Mouse (Mus musculus) lung, embryonic 16.5 days (tissue): ENCODE data around the gene Scn5a. TPM values are rescaled to one million over a fixed set of nuclear protein-coding genes. Genes with fewer than 3 reads are reported as not detected.

Source experiments
- ATAC-seq: fragments of 200-750 bp; cut with Nextera tagmentation; 2 replicates; pipeline ENCODE4 v1.8.0; 2017; ENCODE audit warnings: low read depth, mild to moderate bottlenecking, moderate library complexity
- H3K27ac ChIP-seq: fragments of 300-500 bp; sonication (generic); 2 replicates; pipeline ENCODE4 v1.5.1; 2014; ENCODE audit warnings: mild to moderate bottlenecking, control low read depth, low read length
- H3K27me3 ChIP-seq: fragments of 300-500 bp; sonication (generic); 2 replicates; pipeline ENCODE4 v1.6.1; 2014; ENCODE audit warnings: low read depth, low read length, mixed read lengths; ENCODE audit not compliant: control insufficient read depth, insufficient read depth
- H3K36me3 ChIP-seq: fragments of 300-500 bp; sonication (generic); 2 replicates; pipeline ENCODE4 v1.6.1; 2014; ENCODE audit warnings: low read length; ENCODE audit not compliant: control insufficient read depth, insufficient read depth
- H3K4me1 ChIP-seq: fragments of 300-500 bp; sonication (generic); replicated peaks from 2 replicates; pipeline ENCODE4 v1.6.1; 2014; ENCODE audit warnings: low read length, mixed read lengths; ENCODE audit not compliant: control insufficient read depth, insufficient read depth
- H3K4me2 ChIP-seq: fragments of 300-500 bp; sonication (generic); 2 replicates; pipeline ENCODE4 v1.6.1; 2014; ENCODE audit warnings: low read depth, low read length, control low read depth
- H3K4me3 ChIP-seq: fragments of 300-500 bp; sonication (generic); 2 replicates; pipeline ENCODE4 v1.5.1; 2014; ENCODE audit warnings: mild to moderate bottlenecking, low read length, control low read depth
- H3K9ac ChIP-seq: fragments of 300-500 bp; sonication (generic); 2 replicates; pipeline ENCODE4 v1.6.1; 2014; ENCODE audit warnings: low read length, control low read depth
- H3K9me3 ChIP-seq: fragments of 300-500 bp; sonication (generic); 2 replicates; pipeline ENCODE4 v1.6.1; 2016; ENCODE audit warnings: low read length; ENCODE audit not compliant: control insufficient read depth
- WGBS: fragments of 180-500 bp; shearing (Covaris S2); extraction: QIAGEN DNeasy Blood & Tissue Kit; methylation state at CpG from one replicate; pipeline ENCODE4 v1.1.7; 2014; 5-methylcytosine and 5-hydroxymethylcytosine counted together
- polyA plus RNA-seq: library from polyadenylated mRNA; unstranded; fragments of >200 nt; fragmentation: Nextera tagmentation; extraction: Ambion mirVana; gene quantifications from 2 replicates; pipeline ENCODE4 v1.2.1, GENCODE M21; 2015

The Scn5a gene
- polyA plus RNA-seq = 0.67 and 0.80 TPM in 2 replicates

DNA sequence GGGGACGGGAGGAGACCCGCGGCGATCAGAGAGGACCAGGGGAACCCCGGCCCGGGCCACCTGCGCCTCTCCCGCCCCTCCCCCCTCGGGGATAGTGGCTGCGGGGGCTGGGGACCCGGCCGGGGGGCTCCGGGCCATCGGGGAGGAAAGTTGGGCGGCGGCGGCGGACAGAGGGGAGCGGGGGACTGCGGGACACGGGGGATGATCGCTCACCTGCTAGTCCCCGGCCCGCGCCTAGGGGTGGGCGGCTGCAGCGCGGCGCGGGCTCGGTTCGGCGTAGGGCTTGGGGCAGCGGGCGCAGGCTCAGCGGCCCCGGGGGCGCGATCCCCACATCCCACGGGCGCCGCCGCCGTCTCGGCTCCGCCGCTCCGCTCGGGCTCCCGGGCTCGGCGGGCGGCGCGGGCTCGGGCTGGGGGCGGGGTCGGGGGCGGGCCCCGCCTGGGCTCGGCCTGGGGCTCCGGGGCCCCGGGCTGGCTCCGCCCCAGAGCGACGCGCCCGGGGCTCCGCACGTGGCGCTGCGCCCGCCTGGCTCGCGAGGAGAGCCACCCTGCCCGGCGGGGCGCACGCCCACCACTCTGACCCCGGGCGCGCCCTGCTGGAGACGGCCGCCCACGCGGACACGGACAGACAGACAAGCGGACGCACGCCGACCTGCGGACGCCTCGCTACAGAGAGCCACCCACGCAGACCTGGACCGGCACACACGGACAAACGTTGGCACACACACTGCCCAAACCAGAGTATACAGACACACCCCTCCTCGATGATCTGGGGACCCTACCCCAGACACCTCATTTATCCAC lies at the start of gene Scn5a:
Gene Scn5a, minus strand, starts transcription at position 381 of the 803 bp plus-strand sequence.
- under 1% methylated on average over 69 of the region's 99 CpGs for WGBS
- Histone ChIP-seq H3K4me2 (peak within 1 kb of the TSS; percentile 83), H3K27me3 (peaks cover 57% of the 10 kb centered on the region), H3K36me3 (no peaks in the 10 kb centered on the region), H3K9ac (peak within 1 kb of the TSS; percentile 52), H3K4me3 (peak within 1 kb of the TSS; percentile 56), H3K4me1 (peaks cover 5% of the 10 kb centered on the region), H3K27ac (no peak within 1 kb of the TSS), H3K9me3 (no peaks in the 10 kb centered on the region)
- ATAC-seq = peak; percentile 77

DNA sequence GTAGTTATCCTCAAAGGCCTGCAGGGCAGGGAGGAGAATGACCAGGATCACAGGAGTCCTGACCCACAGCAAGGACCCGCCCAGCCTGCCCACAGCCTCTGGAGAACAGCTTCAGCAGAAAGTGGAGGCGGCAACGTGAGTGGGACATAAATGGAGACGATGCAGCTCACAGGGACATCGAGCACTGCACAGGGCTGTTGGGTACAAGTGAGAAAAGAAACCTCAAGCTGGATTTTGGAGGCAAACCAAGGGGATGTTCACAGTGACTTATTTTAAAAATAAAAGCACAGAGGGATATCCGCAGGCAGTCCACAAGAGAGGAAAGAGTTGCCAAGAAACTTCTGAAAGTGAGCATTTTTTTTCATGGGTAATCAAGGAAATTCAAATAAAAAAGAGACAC lies 48.4 kb upstream of the Scn5a start:
- no peak overlapping the region for H3K9ac ChIP-seq
- H3K36me3 ChIP-seq = no peaks in the 10 kb centered on the region
- H3K27me3 ChIP-seq = peaks cover 2% of the 10 kb centered on the region; the same call in 1 of the 2 replicates
- H3K4me2 ChIP-seq = no peak overlapping the region
- H3K4me3 ChIP-seq = no peak overlapping the region
- 63% methylated on average over 6 of the region's 6 CpGs for WGBS
- H3K4me1 ChIP-seq = no peaks in the 10 kb centered on the region; the same call in 1 of the 2 replicates
- no peak for ATAC-seq
- no peak overlapping the region for H3K27ac ChIP-seq
- no peaks in the 10 kb centered on the region for H3K9me3 ChIP-seq

DNA sequence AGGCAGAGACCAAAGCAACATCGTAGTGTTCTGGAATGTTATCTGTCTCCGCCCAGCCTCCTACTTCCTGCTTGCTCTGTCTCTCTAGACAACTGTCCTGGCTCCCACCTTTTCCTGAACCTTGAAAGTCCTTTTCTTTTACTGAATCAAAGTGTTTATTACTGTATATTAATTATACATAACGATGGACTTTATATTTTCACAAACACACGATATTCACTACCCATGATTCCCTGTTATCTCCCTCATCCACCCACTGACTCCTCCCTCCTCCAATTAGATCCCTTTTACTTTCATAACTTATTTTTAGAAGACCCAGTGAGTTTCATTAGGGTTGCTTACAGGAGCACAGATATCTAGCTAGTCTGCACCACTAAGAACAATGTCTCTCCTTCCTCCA lies 45.3 kb upstream of the Scn5a start:
- WGBS = 57% methylated on average over 4 of the region's 4 CpGs
- Histone ChIP-seq H3K27ac (no peak overlapping the region), H3K4me3 (no peak overlapping the region), H3K4me1 (no peaks in the 10 kb centered on the region), H3K9ac (no peak overlapping the region), H3K36me3 (no peaks in the 10 kb centered on the region), H3K27me3 (peaks cover 2% of the 10 kb centered on the region; the same call in 1 of the 2 replicates), H3K4me2 (no peak overlapping the region), H3K9me3 (no peaks in the 10 kb centered on the region)
- no peak for ATAC-seq

DNA sequence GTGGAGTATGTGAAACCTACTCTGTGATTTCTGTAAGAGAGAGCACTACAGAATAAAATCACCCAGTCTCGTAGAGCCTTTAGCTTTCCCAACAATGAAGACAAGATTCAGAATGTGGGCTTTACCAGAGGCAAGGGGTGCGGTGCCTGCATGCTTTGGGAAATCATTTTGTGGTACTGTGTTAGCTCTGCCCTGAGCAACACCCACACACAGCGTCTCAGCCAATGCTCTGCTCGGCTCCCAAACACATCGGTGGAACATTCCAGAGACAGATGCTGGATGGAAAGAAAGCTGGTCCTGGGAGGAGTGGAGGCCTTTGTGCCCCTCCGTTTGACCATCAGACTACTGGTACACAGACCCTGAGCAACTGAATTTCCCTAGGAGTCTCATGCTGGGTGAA lies 36.0 kb upstream of the Scn5a start:
- no peak for ATAC-seq
- H3K9ac ChIP-seq = no peak overlapping the region
- H3K4me1 ChIP-seq = no peaks in the 10 kb centered on the region
- no peak overlapping the region for H3K4me2 ChIP-seq
- no peak overlapping the region for H3K4me3 ChIP-seq
- no peaks in the 10 kb centered on the region for H3K27me3 ChIP-seq
- H3K27ac ChIP-seq = no peak overlapping the region
- no peaks in the 10 kb centered on the region for H3K9me3 ChIP-seq
- 70% methylated on average over 6 of the region's 6 CpGs for WGBS
- H3K36me3 ChIP-seq = no peaks in the 10 kb centered on the region

DNA sequence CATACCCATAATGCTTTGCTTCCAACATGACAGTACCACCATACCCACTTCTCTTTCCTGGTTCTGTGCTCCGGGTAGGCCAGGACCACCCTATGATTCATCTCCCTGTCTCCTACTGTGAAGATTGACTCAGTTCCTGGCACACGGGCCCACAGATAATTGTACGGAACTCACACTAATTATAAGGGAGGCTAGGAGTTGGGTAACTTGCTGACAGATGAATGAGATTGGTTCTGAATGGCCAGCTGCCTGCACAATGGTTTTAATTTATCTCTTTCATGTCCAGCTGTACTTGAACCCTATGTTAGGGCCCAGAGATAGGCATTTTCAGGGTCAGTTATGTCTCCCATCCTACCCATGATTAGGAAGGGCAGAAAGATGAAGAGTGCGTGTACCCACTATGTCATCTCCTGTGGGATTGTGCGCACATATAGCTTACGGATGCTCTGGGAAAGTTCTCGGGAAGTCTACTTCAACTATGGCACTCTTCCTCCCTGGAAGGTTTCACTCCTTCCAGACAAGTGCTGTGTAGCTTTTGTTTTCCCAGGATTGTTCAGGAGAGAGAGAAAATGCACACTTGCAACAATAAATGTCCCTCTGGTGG lies 31.8 kb upstream of the Scn5a start:
- H3K9ac ChIP-seq = no peak overlapping the region
- no peak for ATAC-seq

DNA sequence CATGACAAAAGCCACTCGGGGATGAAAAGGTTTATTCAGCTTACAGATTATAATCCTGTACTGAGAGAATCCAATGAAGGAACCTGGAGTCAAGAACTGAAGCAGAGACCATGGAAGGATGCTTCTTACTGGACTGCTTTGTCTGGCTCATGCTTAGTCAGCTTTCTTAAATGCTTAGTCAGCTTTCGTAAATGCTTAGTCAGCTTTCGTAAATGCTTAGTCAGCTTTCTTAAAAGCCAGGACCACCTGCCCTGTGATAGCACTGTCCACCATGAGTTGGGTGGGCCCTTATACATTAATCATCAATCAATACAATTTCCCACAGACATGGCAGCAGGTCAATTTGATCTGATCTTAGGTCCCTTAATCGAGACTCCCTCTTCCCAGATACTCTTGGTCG lies 28.1 kb upstream of the Scn5a start:
- WGBS = 89% methylated on average over 5 of the region's 5 CpGs
- H3K27me3 ChIP-seq = no peaks in the 10 kb centered on the region
- H3K4me2 ChIP-seq = no peak overlapping the region
- H3K27ac ChIP-seq = no peak overlapping the region
- no peaks in the 10 kb centered on the region for H3K9me3 ChIP-seq
- no peak overlapping the region for H3K9ac ChIP-seq
- H3K4me1 ChIP-seq = no peaks in the 10 kb centered on the region
- ATAC-seq = no peak
- no peak overlapping the region for H3K4me3 ChIP-seq
- H3K36me3 ChIP-seq = no peaks in the 10 kb centered on the region

More for the DNA sequence above, 31.8 kb upstream of the Scn5a start:
- Histone ChIP-seq H3K9me3 (no peaks in the 10 kb centered on the region), H3K27me3 (no peaks in the 10 kb centered on the region), H3K27ac (no peak overlapping the region), H3K4me1 (no peaks in the 10 kb centered on the region), H3K4me3 (no peak overlapping the region), H3K36me3 (no peaks in the 10 kb centered on the region), H3K4me2 (no peak overlapping the region)
- 89% methylated on average over 7 of the region's 7 CpGs for WGBS

DNA sequence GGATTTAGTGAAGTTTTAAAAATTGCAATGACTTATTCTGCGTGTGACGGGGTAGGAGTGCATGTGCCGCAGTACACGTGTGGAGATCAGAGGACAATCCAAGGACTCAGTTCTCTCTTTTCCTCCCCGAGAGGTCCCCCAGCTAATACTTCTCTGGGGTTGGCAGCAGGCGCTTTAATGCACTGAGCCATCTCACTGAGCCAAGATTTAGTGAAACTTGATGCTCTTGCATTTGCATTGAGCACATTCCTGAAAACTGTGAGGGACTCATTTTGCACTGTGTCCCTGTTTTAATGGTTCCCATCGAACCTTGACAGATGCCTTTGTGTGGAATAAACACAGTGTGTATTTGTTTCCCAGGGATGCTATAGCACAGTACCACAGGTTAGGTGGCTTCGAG lies 25.8 kb upstream of the Scn5a start:
- Histone ChIP-seq H3K4me2 (no peak overlapping the region), H3K4me1 (no peaks in the 10 kb centered on the region), H3K9ac (no peak overlapping the region), H3K27ac (no peak overlapping the region), H3K9me3 (no peaks in the 10 kb centered on the region), H3K4me3 (no peak overlapping the region), H3K36me3 (no peaks in the 10 kb centered on the region), H3K27me3 (no peaks in the 10 kb centered on the region)
- ATAC-seq = no peak
- 51% methylated on average over 8 of the region's 8 CpGs for WGBS

DNA sequence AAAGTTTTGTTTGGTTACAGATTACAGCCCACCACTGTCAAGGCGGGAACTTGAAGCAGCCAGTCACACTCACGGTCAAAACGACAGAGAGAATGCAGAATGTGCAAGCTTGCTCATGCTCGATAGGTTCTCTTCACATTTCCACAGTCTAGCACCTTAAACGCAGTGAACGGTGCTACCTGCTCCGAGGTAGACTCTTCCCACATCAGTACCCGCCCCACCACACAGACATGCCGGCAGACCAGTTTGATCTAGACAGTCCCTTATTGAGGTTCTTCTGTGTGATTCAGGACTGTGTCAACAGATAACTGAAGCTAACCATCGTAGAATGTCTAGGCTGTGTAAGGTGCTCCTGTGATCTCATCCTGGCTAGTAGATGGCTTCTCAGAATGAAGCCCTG lies 19.7 kb upstream of the Scn5a start:
- Histone ChIP-seq H3K36me3 (no peaks in the 10 kb centered on the region), H3K4me3 (no peak overlapping the region), H3K4me2 (no peak overlapping the region), H3K27me3 (no peaks in the 10 kb centered on the region), H3K27ac (no peak overlapping the region), H3K9me3 (no peaks in the 10 kb centered on the region), H3K4me1 (no peaks in the 10 kb centered on the region; the same call in 1 of the 2 replicates), H3K9ac (no peak overlapping the region)
- 68% methylated on average over 10 of the region's 10 CpGs for WGBS
- ATAC-seq = no peak

DNA sequence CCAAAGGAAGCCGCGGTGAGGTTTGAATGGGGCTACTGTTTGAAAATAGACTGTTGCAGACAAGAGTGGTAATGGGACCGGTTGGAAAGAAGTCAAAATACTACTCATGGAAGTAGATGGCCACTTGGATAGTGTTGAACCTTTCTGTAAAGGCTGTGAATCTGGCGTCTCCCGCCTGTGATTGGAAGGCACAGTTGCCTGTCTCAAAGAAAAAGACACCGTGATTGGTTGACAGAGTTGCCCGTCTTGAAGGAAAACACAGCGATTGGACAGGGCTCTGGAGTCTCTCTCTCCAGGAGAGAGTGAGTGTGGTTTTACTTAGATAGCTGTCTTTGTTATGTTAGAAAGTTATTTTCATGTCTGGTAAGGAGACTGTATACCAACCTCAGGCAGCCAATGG lies 18.5 kb upstream of the Scn5a start:
- H3K27ac ChIP-seq = no peak overlapping the region

More for the DNA sequence above, 18.5 kb upstream of the Scn5a start:
- Histone ChIP-seq H3K9me3 (no peaks in the 10 kb centered on the region), H3K4me1 (peaks cover 1% of the 10 kb centered on the region; the same call in 1 of the 2 replicates), H3K4me2 (peak overlapping the region; percentile 15; the same call in 1 of the 2 replicates), H3K9ac (no peak overlapping the region), H3K36me3 (no peaks in the 10 kb centered on the region), H3K27me3 (no peaks in the 10 kb centered on the region), H3K4me3 (no peak overlapping the region)
- ATAC-seq = no peak; the same call in 1 of the 2 replicates
- 63% methylated on average over 8 of the region's 8 CpGs for WGBS
